ENCODE assay signal across 12 mouse cellular contexts in the genomic region with DNA sequence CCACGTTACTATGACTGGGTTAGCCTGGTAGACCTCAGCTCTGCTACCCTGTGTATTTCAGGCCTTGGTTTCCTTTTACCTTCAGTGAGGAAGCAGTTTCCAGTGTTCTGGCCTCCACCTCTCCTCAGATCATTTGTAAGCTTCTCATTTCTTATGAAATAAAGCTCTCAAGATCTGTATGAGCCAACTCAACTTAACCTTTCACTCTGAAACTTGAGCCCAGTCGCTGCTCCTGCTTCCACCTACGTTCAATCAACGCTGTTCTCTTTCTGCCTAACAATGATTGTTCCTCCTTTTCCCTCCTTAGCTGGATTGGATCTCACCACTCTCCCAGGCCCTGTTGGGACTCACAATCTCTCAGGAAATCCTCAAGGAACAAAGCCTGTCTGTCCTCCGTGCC. TPM values are rescaled to one million over a fixed set of nuclear protein-coding genes. Genes with fewer than 3 reads are reported as not detected.
A peak's percentile ranks its signal among the peaks of the same experiment; 100 is the strongest.
DNase-seq lines count a peak whose midpoint lies in the region; ATAC-seq and TF ChIP-seq lines count a peak whose summit lies in the region.
"Had no signal": no experiment of that assay in that cellular context is flagged by ENCODE, and none has a peak within 500 bp of the region (broad histone marks: within the 10 kb centered on the region; RNA-seq: fewer than 3 reads in every experiment).

No protein-coding gene starts in this region.

- H3K27me3 ChIP-seq in heart, embryonic 12.5 days (replicated peaks): no peaks in the 10 kb centered on the region
- H3K27me3 ChIP-seq in midbrain, postnatal 0 days (ENCODE audit: insufficient read depth, low read length): no peaks in the 10 kb centered on the region
- no peaks in the 10 kb centered on the region for H3K27me3 ChIP-seq in midbrain, embryonic 11.5 days (ENCODE audit: control insufficient read depth, insufficient read depth, low read length)
- no peaks in the 10 kb centered on the region for H3K27me3 ChIP-seq in limb, embryonic 10.5 days (ENCODE audit: low read depth, poor library complexity, severe bottlenecking)

- WGBS in heart, embryonic 12.5 days: 49% methylated on average over 5 of the region's 5 CpGs
- WGBS in midbrain, postnatal 0 days: 72% methylated on average over 5 of the region's 5 CpGs
- WGBS in midbrain, embryonic 11.5 days: 80% methylated on average over 5 of the region's 5 CpGs
- 74% methylated on average over 5 of the region's 5 CpGs for WGBS in limb, embryonic 10.5 days

- TF ChIP-seq CTCF in midbrain, postnatal 0 days (IDR thresholded peaks at IDR 0.05): no peak

- H3K27ac ChIP-seq in heart, embryonic 12.5 days (ENCODE audit: poor library complexity, severe bottlenecking): peak overlapping the region; percentile 10; the same call in 1 of the 2 replicates
- peak overlapping the region; percentile 26; the same call in 1 of the 2 replicates for H3K27ac ChIP-seq in midbrain, postnatal 0 days (ENCODE audit: low read depth, low read length)
- no peak overlapping the region for H3K27ac ChIP-seq in midbrain, embryonic 11.5 days (ENCODE audit: low read depth, low read length)
- peak overlapping the region; percentile 57 for H3K27ac ChIP-seq in limb, embryonic 10.5 days
- H3K27ac ChIP-seq: midbrain, embryonic 10.5 days had no signal

- H3K4me2 ChIP-seq in heart, embryonic 12.5 days: no peak overlapping the region
- no peak overlapping the region for H3K4me2 ChIP-seq in midbrain, postnatal 0 days (ENCODE audit: low read depth, low read length, poor library complexity, severe bottlenecking)
- no peak overlapping the region for H3K4me2 ChIP-seq in midbrain, embryonic 11.5 days

- no peak overlapping the region for H3K4me3 ChIP-seq in heart, embryonic 12.5 days
- no peak overlapping the region for H3K4me3 ChIP-seq in midbrain, postnatal 0 days (ENCODE audit: low read depth, low read length)
- no peak overlapping the region for H3K4me3 ChIP-seq in midbrain, embryonic 11.5 days (ENCODE audit: low read depth, low read length)
- no peak overlapping the region for H3K4me3 ChIP-seq in limb, embryonic 10.5 days
- H3K4me3 ChIP-seq: midbrain, embryonic 10.5 days had no signal

- H3K9me3 ChIP-seq in heart, embryonic 12.5 days (replicated peaks): no peaks in the 10 kb centered on the region
- H3K9me3 ChIP-seq in midbrain, postnatal 0 days (ENCODE audit: low read length): no peaks in the 10 kb centered on the region
- H3K9me3 ChIP-seq in midbrain, embryonic 11.5 days (ENCODE audit: control insufficient read depth, low read length): no peaks in the 10 kb centered on the region
- no peaks in the 10 kb centered on the region for H3K9me3 ChIP-seq in limb, embryonic 10.5 days (replicated peaks)
- H3K9me3 ChIP-seq: midbrain, embryonic 10.5 days had no signal

- H3K4me1 ChIP-seq in heart, embryonic 12.5 days (replicated peaks): peaks cover 17% of the 10 kb centered on the region
- peaks cover 4% of the 10 kb centered on the region for H3K4me1 ChIP-seq in midbrain, postnatal 0 days (ENCODE audit: insufficient read depth, low read length)
- H3K4me1 ChIP-seq in midbrain, embryonic 11.5 days (ENCODE audit: control insufficient read depth, insufficient read depth, low read length): peaks cover 7% of the 10 kb centered on the region
- H3K4me1 ChIP-seq in limb, embryonic 10.5 days: peaks cover 28% of the 10 kb centered on the region

- ATAC-seq in heart, embryonic 12.5 days (ENCODE audit: insufficient number of reproducible peaks, low FRiP score): no peak
- no peak for ATAC-seq in midbrain, postnatal 0 days (ENCODE audit: low FRiP score)
- no peak for ATAC-seq in midbrain, embryonic 11.5 days (ENCODE audit: low FRiP score)
- ATAC-seq: CD4-positive, CD25-positive, alpha-beta regulatory T cell, adult 4 months had no signal

- H3K36me3 ChIP-seq in heart, embryonic 12.5 days: peaks cover 22% of the 10 kb centered on the region
- peaks cover 6% of the 10 kb centered on the region; the same call in 1 of the 2 replicates for H3K36me3 ChIP-seq in midbrain, postnatal 0 days (ENCODE audit: insufficient read depth, low read length)
- H3K36me3 ChIP-seq in midbrain, embryonic 11.5 days (ENCODE audit: control insufficient read depth, insufficient read depth, low read length): peaks cover 5% of the 10 kb centered on the region; the same call in 1 of the 2 replicates
- peaks cover 40% of the 10 kb centered on the region for H3K36me3 ChIP-seq in limb, embryonic 10.5 days

- no peak overlapping the region for H3K9ac ChIP-seq in heart, embryonic 12.5 days
- H3K9ac ChIP-seq in midbrain, postnatal 0 days (replicated peaks; ENCODE audit: low read length, poor library complexity, severe bottlenecking): no peak overlapping the region
- H3K9ac ChIP-seq in midbrain, embryonic 11.5 days (ENCODE audit: low read length): no peak overlapping the region

- DNase-seq in heart, postnatal 4 days: no peak
- no peak for DNase-seq in midbrain, postnatal 0 days (ENCODE audit: low spot score)
- DNase-seq in midbrain, embryonic 11.5 days (ENCODE audit: low spot score, missing footprints): no peak
- DNase-seq in limb, embryonic 10.5 days (ENCODE audit: low spot score): no peak
- DNase-seq in ovary, postnatal 10 days (ENCODE audit: low spot score): no peak
- no peak for DNase-seq in adrenal gland, postnatal 25 days
- no peak for DNase-seq in urinary bladder, postnatal 36 days (ENCODE audit: low spot score in 2 of 2)
- DNase-seq: kidney, postnatal 4 days; liver had no signal

RNA-seq across cellular contexts. Expression of a gene that starts 2.7 kb away (rescaled TPM):
- 25.2 and 30.0 TPM in 2 replicates for polyA plus RNA-seq in heart, embryonic 12.5 days (2016; fragmentation: Nextera tagmentation; extraction: Ambion mirVana)
- 10 to 100 TPM; 37.2 to 45.3 TPM for total RNA-seq in heart, postnatal 4 days (2021)
- 30.5 and 35.1 TPM in 2 replicates for total RNA-seq in midbrain, postnatal 0 days (2014; rRNA removed)
- polyA plus RNA-seq in midbrain, postnatal 0 days (2015; fragmentation: Nextera tagmentation; extraction: Ambion mirVana): 69.9 and 71.9 TPM in 2 replicates
- polyA plus RNA-seq in midbrain, embryonic 11.5 days (2014; fragmentation: Nextera tagmentation; extraction: Ambion mirVana): 48.5 and 50.5 TPM in 2 replicates
- 35.3 and 42.2 TPM in 2 replicates for polyA plus RNA-seq in limb, embryonic 10.5 days (2016; fragmentation: Nextera tagmentation; extraction: Ambion mirVana)
- total RNA-seq in adrenal gland, postnatal 25 days (2021): 9.4 and 14.6 TPM in 2 replicates

RNA-seq across cellular contexts. Expression of a gene that starts 32.1 kb away (rescaled TPM):
- polyA plus RNA-seq in heart, embryonic 12.5 days (2016; fragmentation: Nextera tagmentation; extraction: Ambion mirVana): 0.76 and 0.91 TPM in 2 replicates
- total RNA-seq in heart, postnatal 4 days (2021): 1 to 10 TPM; 3.1 to 3.5 TPM
- total RNA-seq in midbrain, postnatal 0 days (2014; rRNA removed): 6.3 and 7.3 TPM in 2 replicates
- polyA plus RNA-seq in midbrain, postnatal 0 days (2015; fragmentation: Nextera tagmentation; extraction: Ambion mirVana): 3.6 and 4.6 TPM in 2 replicates
- polyA plus RNA-seq in midbrain, embryonic 11.5 days (2014; fragmentation: Nextera tagmentation; extraction: Ambion mirVana): 0.63 and 0.92 TPM in 2 replicates
- polyA plus RNA-seq in limb, embryonic 10.5 days (2016; fragmentation: Nextera tagmentation; extraction: Ambion mirVana): 0.08 TPM in 1 of 2 replicates, not detected in the other
- total RNA-seq in adrenal gland, postnatal 25 days (2021): 3.2 and 3.8 TPM in 2 replicates
